Mouse (Mus musculus) naive thymus-derived CD4-positive, alpha-beta T cell, adult 2 months (primary cell): ENCODE results near the gene Myo3b.
A peak's percentile ranks its signal among the peaks of the same experiment; 100 is the strongest.

Experiments used
- DNase-seq: peaks from one replicate; pipeline ENCODE4 v3.0.0-alpha.2; 2011; ENCODE audit warnings: low read depth

Myo3b gene

DNA sequence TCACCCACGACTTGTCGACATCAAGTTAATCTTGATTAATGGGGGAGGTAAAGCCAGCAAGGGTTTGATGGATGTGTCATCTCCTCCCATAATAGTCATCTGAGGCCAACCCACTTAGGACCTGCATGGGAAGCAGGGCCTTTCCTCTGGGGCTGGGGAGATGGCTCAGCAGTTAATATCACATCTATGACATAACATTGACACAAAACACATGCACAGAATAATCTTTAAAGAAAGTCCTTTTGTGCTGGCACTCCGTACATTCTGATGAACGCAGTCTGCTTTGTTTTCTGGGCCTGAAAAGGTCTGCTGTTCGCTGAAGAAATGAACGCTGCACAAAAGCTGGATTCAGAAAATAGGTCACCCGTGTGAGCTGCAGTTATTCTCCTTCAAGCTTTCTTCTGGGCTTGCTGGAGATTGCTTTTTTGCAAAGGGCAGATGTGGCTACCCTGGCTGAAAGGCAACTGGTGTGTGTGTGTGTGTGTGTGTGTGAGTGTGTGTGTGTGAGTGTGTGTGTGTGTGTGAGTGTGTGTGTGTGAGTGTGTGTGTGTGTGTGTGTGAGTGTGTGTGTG lies 26.9 kb downstream of the Myo3b start:
- no peak for DNase-seq

DNA sequence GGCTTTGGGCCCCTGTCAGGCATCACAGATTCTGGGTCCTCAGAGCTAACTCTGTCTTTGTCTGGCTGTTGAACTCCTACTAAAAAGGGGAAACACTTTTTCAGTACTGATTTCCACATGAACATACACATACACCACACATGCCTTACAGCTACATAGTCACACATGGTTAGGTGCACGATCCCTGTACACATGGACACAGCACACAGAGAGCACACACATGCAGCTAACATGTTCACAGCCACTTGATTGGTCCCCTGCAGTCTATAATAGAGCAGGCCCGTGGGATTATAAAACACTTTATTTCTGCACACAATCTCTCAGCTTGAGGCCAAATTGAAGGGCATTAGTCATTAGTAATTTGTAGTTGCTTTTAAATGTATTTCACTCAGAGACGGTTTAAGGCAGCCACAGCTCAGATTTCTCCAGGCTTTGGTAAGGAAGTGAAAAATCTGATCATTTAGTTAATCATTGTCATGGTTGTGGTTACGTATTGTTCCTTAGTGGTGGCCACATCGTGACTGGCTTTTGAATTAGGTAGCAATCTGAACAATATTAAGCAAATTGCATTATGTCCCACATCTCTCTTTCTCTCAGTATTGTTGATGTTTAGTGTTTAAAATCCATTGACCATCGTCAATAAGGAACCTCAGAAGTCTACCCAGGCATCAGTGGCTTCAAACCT lies 27.6 kb downstream of the Myo3b start:
- DNase-seq = no peak

DNA sequence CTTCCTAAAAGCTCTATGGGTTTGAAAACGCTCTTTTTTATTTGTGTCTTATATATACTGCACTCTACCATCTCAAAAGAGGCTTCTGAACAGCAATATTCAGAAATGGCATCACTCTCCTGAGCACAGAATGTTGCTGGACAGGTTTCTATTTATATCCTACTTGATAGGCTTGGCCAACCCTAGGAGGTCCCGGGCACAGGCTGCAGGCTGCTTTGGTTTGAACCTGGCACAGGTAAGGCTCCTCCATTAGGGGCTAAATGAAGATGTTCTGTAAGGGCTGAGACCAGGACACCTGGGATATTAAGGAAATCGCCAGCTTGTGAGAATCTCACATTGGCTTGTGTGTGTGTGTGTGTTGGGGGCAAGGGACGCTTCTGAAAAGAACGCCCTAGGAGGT lies 30.9 kb downstream of the Myo3b start:
- DNase-seq = no peak

DNA sequence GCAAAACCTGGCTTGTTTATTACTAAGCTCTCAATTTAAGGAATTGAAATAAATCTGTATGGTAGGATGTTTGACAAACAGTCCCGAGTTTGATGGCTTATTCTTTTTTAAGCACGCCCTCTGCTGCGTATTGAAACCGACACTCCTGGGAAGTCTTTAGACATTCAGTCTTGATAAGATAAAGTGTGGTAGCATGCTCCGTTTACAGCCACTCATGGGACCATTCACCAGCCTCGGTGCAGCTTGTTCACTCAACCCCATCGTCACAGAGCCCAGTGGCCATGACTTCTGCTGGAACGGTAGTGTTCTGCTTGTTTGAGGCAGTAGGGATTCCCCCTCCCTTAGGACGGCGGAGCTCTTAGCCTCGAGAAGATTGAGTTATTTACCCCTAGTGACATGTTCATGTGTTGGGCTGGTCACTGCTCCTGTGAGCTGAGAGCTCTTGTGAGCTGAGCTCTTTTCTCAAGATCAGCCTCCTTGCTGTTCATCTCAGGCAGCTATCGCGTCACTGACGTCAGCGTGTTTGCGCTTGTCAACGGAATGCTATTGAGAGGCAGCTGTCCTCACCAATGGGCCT lies 44.6 kb downstream of the Myo3b start:
- DNase-seq = no peak

DNA sequence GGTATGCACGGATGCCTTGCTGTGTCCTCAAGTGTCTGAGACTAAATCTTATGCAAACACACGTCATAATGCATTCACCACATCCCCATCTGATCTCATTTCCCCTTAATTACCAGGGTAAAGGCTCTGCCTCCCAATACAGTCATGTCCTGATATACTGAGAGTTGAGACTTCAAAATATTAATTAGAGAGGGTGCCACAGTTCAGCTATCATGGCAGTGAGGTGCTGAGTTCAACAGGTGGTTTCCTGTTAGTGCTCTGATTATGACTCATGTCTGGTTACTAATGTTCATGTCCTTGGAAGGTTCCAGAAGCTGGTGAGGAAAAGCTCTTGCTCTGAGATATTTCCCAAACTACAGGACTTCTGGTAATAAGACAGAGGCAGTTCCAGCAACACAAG lies 52.3 kb downstream of the Myo3b start:
- DNase-seq = peak; percentile 52

DNA sequence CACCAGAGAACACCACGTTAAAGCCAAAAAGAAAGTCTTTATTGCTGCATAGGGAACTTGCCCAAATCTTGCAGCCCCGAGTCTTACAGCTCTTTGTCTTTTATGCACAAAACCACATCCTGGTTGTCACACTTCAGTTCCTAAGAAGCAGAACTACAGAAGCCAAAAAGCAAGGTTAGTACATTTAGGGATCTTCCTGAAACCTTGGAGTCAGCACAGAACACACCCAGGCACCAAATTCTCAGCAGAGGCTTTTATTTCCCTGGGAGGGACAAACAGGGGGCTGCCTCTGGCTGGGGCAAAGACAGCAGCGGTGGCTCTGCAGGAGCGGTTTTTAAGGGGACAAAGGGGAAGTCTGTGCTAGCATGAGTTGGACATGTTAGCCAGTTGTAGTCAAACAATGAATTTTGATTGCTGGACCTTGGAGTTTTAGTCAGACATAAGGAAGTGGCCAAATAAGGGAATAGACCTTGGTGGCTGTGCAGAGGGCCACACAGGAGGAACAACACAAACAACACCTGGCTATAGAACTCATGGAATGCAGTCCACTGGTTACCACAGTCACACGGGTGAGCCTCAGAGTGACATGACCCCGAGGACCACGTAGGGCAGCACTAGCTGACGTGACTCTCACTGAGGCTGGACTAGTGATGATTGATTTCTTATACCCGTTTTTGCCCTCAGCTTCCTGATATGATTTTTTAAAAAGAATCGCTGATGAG lies 53.0 kb downstream of the Myo3b start:
- peak; percentile 62 for DNase-seq

DNA sequence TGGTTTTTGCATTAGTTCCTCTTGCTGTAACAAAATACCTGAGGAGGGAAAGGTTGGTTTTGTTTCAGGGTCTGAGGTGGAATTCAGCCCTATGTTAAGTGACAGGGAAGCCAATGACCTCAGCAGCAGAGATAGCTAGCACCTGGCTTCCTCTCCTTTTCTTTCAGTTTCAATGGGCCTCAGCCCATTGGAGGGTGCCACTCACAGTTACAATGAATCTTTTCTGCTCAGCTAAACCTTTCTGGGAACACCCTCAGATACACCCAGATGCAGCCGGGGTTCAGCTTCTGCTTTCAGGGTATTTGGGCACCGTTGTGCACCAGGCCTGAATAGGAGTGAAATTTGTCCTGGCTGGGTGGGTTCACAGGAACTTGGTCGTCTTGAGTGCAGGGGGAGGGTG lies 53.7 kb downstream of the Myo3b start:
- DNase-seq = peak; percentile 31

DNA sequence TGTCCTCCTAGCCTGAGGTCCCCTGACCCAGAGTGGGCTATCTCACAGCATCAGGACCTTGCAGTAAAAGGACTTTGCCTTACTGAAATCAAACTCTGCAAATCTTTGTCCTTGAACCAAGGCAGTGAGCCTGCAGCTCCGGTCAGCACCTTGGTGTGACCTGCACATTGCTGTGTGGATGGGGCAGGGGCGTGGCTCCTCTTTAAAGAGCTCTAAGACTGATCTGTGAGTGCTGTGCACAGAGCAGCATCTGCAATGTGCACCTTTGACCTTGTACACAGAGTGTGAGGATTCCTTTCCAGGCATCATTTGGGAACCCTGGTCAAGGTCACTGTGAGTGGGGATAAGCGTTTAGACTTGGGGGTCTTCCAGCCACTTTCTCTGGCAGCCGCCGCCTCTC lies 55.5 kb downstream of the Myo3b start:
- DNase-seq = no peak

DNA sequence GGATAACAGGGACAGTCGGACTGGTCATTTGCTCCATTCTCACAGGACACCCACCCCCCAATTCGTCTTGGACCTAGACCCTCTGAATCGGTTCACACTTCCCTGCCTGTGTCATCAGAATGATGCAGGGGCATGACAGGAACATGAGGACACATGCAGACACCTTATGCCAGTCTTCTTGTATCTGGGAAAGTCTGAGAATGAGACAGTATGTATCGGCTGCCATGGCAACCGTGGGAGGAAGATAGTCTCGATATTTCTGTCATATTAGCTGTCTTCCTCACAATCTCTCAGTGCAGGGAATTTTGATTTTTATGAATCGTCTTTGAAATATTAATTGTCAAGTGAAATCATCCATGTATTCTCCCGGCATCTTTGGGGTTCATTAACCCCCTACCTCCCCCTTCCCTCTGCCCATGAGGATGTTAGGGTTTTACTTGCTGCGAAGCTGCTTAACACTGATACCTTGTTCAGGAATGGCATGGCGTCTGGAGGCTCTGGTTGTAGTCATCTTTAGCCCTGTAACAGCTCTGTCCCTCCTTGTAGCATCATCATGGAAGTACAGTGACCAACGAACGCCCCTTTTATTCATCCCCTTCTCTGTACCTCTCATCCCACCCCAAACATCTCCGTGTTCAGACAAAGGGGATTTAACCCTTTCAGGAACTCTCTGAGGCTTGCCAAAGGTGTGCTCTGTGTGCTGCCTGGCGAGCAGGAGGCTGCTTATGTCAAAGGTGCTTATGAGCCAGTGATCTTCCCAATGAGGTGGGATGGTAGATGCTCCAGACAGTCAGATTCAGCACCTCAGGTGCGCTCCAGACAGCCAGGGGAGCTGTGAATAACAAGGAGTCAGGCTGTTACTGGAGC lies 58.5 kb downstream of the Myo3b start:
- DNase-seq = no peak

DNA sequence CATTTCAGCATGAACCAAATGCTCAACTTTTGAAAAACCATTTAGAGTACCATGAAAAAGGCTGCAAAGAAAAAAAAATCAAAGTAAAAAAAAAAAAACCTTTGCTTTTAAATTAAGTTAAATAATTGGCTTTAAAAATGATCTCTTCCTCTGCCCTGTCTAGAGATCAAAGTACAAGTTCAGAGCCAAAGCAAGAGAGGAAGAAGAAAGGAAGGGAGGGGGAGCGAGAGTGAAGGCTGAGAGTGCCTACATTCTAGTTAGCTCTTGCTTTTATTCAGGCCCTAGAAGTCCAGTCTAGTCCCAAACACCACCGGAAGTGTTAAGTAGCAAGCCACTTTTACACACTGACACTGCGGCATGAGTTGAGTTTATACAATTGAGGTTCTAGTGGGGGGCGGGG lies 60.5 kb downstream of the Myo3b start:
- DNase-seq = no peak

DNA sequence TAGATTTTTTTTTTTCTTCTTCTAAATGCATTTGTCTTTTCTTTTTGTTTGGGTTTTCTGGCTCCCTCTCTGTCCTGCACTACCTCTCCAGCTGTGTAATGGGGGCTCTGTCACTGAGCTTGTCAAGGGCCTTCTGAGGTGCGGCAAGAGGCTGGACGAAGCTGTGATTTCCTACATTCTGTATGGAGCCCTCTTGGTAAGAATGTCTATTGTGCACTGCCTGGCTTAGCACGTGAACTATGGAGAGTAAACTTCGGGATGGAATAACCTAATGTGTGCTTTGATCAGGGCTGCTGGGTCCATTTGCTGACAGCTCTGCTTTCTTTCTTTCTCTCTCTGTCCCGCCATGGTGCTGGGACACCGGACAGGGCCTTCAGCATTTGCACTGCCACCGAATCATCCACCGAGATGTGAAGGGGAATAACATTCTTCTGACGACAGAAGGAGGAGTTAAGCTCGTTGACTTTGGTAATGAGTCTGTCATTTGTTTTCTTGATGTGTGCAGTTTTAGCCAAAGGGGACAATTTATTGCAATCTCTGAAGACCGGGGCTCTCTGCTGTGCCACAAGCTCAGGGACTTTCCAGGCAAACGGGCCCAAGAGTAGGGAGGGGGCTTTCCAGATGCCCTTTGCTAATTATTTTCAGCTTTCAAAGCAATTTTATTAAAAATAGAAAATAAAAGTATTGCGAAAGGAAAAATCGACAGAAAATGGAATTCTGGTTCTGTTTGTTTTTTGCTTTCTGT lies 66.5 kb downstream of the Myo3b start:
- DNase-seq = no peak

DNA sequence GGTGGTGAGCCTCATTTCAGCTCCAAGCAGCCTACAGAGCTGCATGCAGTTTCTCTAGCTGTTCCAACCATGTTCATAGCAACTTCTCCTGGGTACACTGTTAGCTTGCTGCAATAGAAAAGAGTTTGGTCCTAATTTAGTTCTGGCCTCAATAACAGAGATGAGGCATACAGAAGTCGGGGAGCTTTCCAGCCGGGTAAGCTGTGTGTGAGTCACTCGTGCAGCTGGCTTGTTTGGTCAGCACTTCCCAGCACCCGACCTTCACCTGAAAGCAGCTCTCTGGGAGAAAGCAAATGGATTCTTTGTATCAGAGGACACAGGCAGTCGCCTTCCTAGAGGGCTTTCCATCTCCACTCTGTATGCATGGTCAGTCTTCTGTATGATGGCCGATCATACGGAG lies 70.1 kb downstream of the Myo3b start:
- DNase-seq = no peak

DNA sequence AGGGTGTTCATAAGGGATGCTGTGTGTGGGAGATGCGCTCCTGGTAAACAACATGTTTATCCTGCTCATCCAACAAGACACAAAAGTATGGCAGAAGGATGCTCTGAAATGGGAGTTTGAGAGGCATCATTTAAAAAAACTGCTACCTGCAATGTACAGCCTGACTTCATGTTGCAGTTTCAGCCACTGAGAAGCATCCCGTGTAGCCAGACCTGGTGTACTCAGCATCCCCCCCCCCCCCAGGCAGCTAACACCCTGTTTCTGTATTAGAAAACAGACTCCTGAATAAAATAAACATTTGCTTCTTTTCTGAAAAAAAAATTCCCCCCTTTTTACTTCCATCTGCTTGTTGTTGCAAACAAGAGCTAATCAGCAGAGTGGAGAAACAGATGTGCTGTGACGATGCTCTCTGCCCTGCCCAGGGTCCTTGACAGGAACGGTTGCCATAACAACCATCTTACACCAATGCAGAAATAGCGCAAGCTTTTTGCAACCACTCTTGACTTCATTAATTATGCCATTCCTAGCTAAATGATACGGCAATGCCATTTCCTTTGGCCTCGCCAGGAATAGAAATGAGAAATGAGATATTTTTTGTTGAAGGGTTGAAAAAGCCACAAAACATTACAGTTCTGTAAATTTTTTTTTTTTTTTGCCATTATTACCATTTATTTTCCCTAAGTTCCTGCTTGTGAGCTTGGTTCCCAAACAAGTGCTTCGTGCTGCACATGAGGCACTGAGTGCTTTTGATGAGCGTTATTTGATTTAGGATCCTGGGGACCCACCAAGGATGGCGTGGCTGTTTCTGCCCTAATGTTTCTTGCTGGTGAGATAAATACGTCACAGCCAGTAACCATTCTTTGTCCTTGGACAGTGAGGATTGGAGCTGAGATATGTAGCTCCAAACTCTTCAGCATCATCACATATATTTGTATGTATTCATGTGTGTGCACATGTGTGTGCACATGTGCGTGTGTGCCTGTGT lies 75.2 kb downstream of the Myo3b start:
- DNase-seq = no peak

DNA sequence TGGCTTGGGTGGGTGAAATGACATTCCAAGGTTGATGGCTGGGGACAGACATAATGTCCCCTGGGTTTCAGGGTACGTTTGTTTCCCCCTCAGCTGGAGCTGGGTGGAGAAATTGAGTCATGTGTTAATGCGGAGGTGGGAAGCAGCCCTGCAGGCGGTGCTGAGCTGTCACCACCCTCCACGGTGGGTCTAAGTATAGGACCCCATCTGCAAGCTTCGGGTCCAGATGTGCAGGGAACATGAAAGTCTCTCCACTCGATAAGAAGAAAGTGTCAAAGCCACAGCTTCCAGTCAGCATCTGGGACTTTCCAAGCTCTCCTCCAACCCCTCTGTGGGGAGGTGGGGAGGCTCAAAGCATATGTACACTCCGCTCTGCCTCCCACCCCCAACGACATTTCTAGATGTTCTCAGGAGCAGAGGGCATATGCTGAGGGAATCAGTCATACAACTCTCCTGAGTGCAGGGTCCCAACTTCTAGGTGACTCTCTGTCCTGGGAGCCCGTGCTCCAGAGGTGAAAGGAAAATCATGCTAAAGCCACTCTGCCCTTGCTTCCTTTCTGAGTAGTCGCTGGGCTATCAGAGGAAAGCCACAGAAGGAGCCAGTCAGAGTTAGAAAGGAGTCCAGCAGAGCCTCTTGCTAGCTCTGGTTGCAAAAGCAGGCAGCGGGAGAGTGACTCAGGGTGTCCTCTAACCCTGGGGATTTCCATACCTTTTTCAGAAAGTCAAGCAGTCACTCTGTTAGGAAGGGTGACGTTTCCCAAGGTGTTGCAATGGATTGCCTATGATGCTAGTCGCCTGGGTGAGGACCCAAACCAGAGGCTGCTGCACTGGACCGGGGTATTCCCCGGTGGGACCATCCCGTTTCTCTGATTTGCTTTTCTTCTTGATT lies 79.7 kb downstream of the Myo3b start:
- no peak for DNase-seq

DNA sequence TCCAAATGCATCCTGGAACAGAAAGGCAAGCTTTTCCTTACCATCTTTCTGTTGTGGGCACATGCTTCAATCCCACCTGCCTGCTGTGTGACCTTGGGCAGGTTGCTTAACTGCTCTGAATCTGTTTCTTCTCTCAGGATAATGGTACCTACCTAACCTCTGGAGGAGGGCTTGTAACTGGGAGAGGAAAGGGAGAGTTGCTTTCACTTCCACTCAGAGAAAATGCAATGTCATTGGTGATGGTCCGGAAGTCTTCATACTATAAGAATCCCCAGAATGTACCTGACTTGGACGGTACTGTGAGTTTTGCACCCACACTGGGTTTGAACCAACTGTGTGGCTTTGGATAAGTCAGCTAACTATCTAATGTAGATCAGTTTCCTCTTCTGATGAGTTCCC lies 80.3 kb downstream of the Myo3b start:
- DNase-seq = no peak

DNA sequence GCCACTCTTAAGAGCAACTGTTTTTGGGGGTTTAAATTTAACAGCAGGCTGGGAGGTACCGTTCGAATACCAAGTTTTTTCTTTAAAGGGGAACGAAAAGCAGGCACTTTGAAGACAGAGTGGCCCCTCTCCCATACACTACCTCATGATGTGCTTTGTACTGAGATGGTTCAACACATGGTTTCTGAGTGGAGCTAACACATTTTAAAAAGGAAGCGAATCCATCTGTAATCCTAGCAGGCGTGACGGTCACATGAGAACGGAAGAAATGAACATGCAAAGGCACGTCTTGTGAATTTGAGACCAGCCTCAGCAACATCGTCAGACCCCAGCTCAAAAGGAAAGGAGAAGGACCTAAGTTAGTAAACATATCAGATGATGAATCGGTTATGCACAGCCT lies 87.4 kb downstream of the Myo3b start:
- DNase-seq = no peak

DNA sequence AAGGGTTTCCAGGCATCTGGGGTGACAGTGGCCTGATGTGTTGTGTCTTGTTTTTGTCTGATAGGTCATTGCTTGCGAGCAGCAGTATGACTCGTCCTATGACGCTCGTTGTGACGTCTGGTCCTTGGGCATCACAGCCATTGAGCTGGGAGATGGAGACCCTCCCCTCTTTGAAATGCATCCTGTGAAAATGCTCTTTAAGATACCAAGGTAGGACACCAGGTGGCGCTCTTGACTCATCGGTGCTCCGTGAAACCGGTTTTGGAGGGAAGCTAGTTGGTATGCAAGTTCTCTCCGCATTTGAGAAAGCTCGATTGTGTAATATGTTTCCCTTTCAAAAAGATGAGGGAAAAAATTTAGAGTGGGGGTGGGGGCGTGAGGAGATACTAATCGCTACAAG lies 87.9 kb downstream of the Myo3b start:
- DNase-seq = peak; percentile 76

DNA sequence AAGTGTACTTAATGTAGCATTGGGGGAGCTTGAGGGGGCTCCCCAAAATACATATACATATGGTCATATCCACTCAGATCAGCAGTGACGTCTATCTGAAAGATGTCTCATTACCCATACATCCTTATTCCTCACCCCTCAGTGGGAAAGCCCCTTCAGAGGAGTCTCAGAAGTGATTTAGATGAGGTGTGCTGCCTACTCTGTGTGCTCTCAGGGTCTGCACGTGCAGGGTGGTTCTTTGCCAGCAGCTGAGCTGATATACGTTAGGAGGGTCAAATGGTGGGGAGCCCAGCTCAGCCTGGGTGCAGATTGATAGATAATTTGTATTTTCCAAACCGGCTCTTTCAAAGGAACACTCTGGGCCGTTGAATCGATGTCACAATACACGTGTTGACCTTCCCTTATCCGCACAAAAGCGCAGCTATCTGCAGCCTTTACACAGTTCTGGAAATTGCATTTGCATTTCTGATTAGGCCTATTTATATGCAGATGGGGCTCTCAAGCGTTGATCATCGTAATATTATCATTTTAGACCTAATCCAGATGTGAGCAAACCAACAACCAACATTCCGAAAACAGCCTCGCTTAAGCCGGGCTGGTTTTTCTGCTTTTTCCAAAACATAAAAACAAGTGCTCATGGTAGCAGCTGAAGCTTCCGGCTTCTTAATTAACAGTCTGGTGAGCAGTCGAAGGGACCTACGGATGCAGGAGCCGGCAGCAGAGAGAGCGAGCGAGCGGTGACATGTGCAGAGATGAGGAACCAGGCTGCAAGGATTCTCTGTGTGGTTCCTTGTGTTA lies 88.6 kb downstream of the Myo3b start:
- peak; percentile 13 for DNase-seq
